Mouse (Mus musculus) liver, postnatal 0 days (tissue): ENCODE measurements around the gene Lmnb2. TPM values are rescaled to one million over a fixed set of nuclear protein-coding genes. Genes with fewer than 3 reads are reported as not detected.
A peak's percentile ranks its signal among the peaks of the same experiment; 100 is the strongest.

Experiments used
- ATAC-seq: fragments of 200-750 bp; cut with Nextera tagmentation; 2 replicates; pipeline ENCODE4 v1.8.0; 2017; ENCODE audit warnings: mild to moderate bottlenecking, moderate library complexity
- DNase-seq: peaks from one replicate; pipeline ENCODE4 v3.0.0-alpha.2; 2016
- H3K27ac ChIP-seq: fragments of 300-500 bp; sonication (generic); 2 replicates; pipeline ENCODE4 v1.5.1; 2014; ENCODE audit warnings: antibody characterized with exemption, moderate library complexity, mild to moderate bottlenecking, low read depth
- H3K27me3 ChIP-seq: fragments of 300-500 bp; sonication (generic); 2 replicates; pipeline ENCODE4 v1.6.1; 2014; ENCODE audit warnings: low read length, control low read depth, mixed read lengths; ENCODE audit not compliant: insufficient read depth
- H3K36me3 ChIP-seq: fragments of 300-500 bp; sonication (generic); replicated peaks from 2 replicates; pipeline ENCODE4 v1.6.1; 2014; ENCODE audit warnings: mild to moderate bottlenecking, control low read depth, low read length, moderate library complexity, mixed read lengths; ENCODE audit not compliant: insufficient read depth
- H3K4me1 ChIP-seq: fragments of 300-500 bp; sonication (generic); 2 replicates; pipeline ENCODE4 v1.6.1; 2014; ENCODE audit warnings: antibody characterized with exemption, mild to moderate bottlenecking, control low read depth; ENCODE audit not compliant: insufficient read depth
- H3K4me2 ChIP-seq: fragments of 300-500 bp; sonication (generic); 2 replicates; pipeline ENCODE4 v1.6.1; 2014; ENCODE audit warnings: low read depth, mild to moderate bottlenecking, low read length, moderate library complexity, mixed read lengths
- H3K4me3 ChIP-seq: fragments of 300-500 bp; sonication (generic); 2 replicates; pipeline ENCODE4 v1.5.1; 2014; ENCODE audit warnings: low read depth, low read length
- H3K9ac ChIP-seq: fragments of 300-500 bp; sonication (generic); replicated peaks from 2 replicates; pipeline ENCODE4 v1.6.1; 2014; ENCODE audit warnings: mild to moderate bottlenecking, moderate library complexity
- H3K9me3 ChIP-seq: fragments of 300-500 bp; sonication (generic); 2 replicates; pipeline ENCODE4 v1.6.1; 2016; ENCODE audit warnings: mild to moderate bottlenecking, control low read depth, low read length, mixed read lengths
- CTCF ChIP-seq: sonication (generic); IDR thresholded peaks from 2 replicates; pipeline ENCODE4 v1.5.1; 2016; ENCODE audit warnings: antibody characterized with exemption, low read depth
- EP300 ChIP-seq: IDR thresholded peaks from 2 replicates; pipeline ENCODE4 v1.6.1; 2016; ENCODE audit warnings: antibody characterized with exemption, low read depth, mild to moderate bottlenecking
- WGBS: fragments of 180-500 bp; shearing (Covaris S2); extraction: QIAGEN DNeasy Blood & Tissue Kit; methylation state at CpG from one replicate; pipeline ENCODE4 v1.1.7; 2014; ENCODE audit not compliant: insufficient replicate concordance; 5-methylcytosine and 5-hydroxymethylcytosine counted together
- polyA plus RNA-seq: library from polyadenylated mRNA; unstranded; fragments of >200 nt; fragmentation: Nextera tagmentation; extraction: Ambion mirVana; gene quantifications from 2 replicates; pipeline ENCODE4 v1.2.1, GENCODE M21; 2015

Lmnb2 gene
- polyA plus RNA-seq, 1 experiment from 2014 or later, result 6.5 TPM

DNA sequence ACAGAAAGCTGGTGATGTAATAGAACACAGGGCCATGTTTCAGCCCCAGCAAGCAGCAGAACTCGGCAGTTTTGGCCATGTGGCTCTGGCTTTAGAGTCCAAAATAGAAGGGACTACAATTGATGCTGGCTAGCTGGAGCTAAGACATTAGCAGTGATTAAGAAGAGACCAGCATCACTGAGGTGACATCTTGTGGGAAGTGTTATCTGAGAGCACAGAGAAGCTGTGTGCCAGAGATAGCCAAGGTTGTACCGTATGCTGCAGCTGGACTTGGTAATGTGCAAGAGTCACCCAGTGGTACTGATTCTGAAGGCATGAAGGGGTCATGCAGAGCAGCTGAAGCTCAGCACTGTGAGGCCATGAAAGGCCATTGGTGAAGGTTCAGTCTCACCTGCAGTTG is 2.8 kb downstream of the Lmnb2 start:
- TF ChIP-seq EP300 (peak; percentile 47; the same call in 1 of the 2 replicates), CTCF (no peak)
- H3K27me3 ChIP-seq, result no peaks in the 10 kb centered on the region
- H3K4me3 ChIP-seq, result no peak overlapping the region
- H3K9ac ChIP-seq, result no peak overlapping the region
- ATAC-seq, result no peak
- no peak for DNase-seq
- H3K4me1 ChIP-seq, result peaks cover 35% of the 10 kb centered on the region
- no peaks in the 10 kb centered on the region for H3K36me3 ChIP-seq
- no peak overlapping the region for H3K4me2 ChIP-seq
- WGBS, result 49% methylated on average over 2 of the region's 2 CpGs
- no peaks in the 10 kb centered on the region for H3K9me3 ChIP-seq
- H3K27ac ChIP-seq, result peak overlapping the region; percentile 58; the same call in 1 of the 2 replicates

DNA sequence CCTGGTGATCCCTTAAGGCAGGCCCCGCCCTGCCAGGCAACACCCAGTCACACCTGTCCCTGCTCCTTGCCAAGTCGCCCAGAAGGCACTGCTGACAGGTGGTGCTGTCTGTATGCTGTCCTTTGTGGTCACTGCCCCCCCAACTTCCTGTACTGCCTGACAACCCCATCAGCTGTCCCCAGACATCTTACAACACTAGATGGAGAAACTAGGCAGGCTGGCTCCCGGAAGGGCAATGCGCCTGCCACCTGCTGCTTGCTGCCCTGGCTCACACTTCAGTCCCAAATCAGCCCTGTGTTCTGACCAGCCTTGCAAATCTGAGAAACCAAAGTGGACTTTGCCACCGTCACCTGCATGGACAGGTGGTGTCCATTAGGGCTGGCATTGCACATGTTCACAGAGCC is 3.8 kb downstream of the Lmnb2 start:
- no peaks in the 10 kb centered on the region for H3K27me3 ChIP-seq
- H3K27ac ChIP-seq, result peak overlapping the region; percentile 58
- H3K9me3 ChIP-seq, result no peaks in the 10 kb centered on the region
- H3K4me1 ChIP-seq, result peaks cover 35% of the 10 kb centered on the region
- WGBS, result 61% methylated on average over 5 of the region's 5 CpGs
- ATAC-seq (peak; percentile 61), DNase-seq (peak; percentile 54)
- TF ChIP-seq CTCF (0 out of 2 replicates have a peak, but pooled peaks have one; percentile 19), EP300 (no peak)
- H3K36me3 ChIP-seq, result no peaks in the 10 kb centered on the region; the same call in 1 of the 2 replicates
- no peak overlapping the region for H3K4me2 ChIP-seq
- H3K9ac ChIP-seq, result peak overlapping the region; percentile 0; the same call in 1 of the 2 replicates
- H3K4me3 ChIP-seq, result no peak overlapping the region

DNA sequence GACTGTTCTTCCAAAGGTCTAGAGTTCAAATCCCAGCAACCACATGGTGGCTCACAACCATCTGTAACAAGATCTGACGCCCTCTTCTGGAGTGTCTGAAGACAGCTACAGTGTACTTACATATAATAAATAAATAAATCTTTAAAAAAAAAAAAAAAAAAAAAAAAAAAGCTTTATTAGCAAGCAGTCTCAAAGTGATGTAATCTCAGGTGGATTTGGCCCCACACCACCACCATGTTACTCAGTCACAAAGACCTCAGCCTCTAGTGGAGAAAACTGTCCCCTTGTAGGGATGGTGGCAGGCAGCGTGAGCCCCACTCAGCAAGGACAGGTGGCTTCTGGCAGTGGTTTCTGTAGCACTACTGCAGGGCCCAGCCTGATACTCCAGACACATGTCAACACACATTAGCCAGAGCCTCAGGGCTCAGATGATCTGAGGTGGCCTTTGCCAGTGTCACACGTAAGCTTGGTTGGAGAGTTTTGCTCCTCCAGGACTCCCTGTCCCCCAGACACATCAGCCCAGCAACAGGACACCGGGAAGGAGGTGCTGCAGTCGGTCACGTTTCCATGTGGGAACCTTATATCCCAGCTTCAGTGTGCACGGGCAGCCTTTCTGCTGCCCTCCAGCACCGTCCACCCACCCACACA is 4.6 kb downstream of the Lmnb2 start:
- H3K4me2 ChIP-seq, result no peak overlapping the region
- 77% methylated on average over 7 of the region's 8 CpGs for WGBS
- H3K27me3 ChIP-seq, result no peaks in the 10 kb centered on the region
- H3K36me3 ChIP-seq, result peaks cover 7% of the 10 kb centered on the region; the same call in 1 of the 2 replicates
- H3K4me1 ChIP-seq, result peaks cover 35% of the 10 kb centered on the region
- ATAC-seq (no peak), DNase-seq (no peak)
- TF ChIP-seq EP300, result no peak
- no peak for TF ChIP-seq CTCF
- no peak overlapping the region for H3K4me3 ChIP-seq
- H3K9me3 ChIP-seq, result no peaks in the 10 kb centered on the region
- 0 out of 2 replicates have a peak overlapping the region, but pooled peaks have one; percentile 0 for H3K9ac ChIP-seq
- peak overlapping the region; percentile 58; the same call in 1 of the 2 replicates for H3K27ac ChIP-seq

DNA sequence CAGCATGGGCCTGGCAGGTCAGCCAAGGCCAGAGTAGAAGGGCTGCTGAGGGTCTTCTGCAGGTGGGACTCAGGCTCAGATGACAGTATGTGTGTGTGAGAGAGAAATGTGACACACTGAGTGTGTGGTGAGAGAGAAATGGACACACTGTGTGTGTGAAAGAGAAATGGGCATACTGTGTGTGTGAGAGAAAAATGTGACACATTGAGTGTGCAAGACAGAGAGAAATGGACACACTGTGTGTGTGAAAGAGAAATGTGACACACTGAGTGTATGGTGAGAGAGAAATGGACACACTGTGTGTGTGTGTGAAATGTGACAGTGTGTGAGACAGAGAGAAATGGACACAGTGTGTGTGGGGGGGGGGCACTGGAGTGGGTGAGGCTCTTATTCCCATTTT is 6.2 kb downstream of the Lmnb2 start:
- no peak for ATAC-seq
- no peak overlapping the region for H3K27ac ChIP-seq
- H3K4me1 ChIP-seq, result peaks cover 29% of the 10 kb centered on the region
- peaks cover 13% of the 10 kb centered on the region; the same call in 1 of the 2 replicates for H3K36me3 ChIP-seq
- H3K4me2 ChIP-seq, result no peak overlapping the region
- H3K4me3 ChIP-seq, result no peak overlapping the region
- TF ChIP-seq EP300 (no peak), CTCF (no peak)
- no peaks in the 10 kb centered on the region for H3K27me3 ChIP-seq
- no peak for DNase-seq
- no peaks in the 10 kb centered on the region for H3K9me3 ChIP-seq
- no peak overlapping the region for H3K9ac ChIP-seq

DNA sequence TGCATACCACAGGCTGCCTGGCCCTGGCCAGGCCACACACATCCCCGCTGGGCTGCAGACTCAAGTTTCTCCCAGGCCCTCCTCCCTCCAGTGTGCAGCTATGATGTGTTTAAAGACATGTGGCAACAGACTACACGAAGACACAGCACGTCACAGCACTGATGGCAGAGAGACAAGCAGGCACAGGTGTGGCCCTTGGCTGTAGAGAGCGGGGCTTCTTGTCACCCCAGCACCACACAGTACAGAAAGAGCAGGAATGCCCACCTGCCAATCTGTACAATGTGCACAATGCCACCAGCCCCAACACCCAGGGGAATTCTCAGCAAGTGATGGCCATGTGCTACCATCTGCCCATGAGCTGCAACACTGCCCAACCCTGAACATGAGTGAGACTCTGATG is 6.7 kb downstream of the Lmnb2 start:
- peaks cover 13% of the 10 kb centered on the region; the same call in 1 of the 2 replicates for H3K36me3 ChIP-seq
- no peak for ATAC-seq
- no peak overlapping the region for H3K4me3 ChIP-seq
- H3K27ac ChIP-seq, result no peak overlapping the region
- no peak overlapping the region for H3K9ac ChIP-seq
- no peaks in the 10 kb centered on the region for H3K27me3 ChIP-seq
- no peak for DNase-seq
- no peak overlapping the region for H3K4me2 ChIP-seq
- H3K4me1 ChIP-seq, result peaks cover 28% of the 10 kb centered on the region
- H3K9me3 ChIP-seq, result no peaks in the 10 kb centered on the region
- TF ChIP-seq EP300, result no peak
- 85% methylated on average over 4 of the region's 4 CpGs for WGBS

DNA sequence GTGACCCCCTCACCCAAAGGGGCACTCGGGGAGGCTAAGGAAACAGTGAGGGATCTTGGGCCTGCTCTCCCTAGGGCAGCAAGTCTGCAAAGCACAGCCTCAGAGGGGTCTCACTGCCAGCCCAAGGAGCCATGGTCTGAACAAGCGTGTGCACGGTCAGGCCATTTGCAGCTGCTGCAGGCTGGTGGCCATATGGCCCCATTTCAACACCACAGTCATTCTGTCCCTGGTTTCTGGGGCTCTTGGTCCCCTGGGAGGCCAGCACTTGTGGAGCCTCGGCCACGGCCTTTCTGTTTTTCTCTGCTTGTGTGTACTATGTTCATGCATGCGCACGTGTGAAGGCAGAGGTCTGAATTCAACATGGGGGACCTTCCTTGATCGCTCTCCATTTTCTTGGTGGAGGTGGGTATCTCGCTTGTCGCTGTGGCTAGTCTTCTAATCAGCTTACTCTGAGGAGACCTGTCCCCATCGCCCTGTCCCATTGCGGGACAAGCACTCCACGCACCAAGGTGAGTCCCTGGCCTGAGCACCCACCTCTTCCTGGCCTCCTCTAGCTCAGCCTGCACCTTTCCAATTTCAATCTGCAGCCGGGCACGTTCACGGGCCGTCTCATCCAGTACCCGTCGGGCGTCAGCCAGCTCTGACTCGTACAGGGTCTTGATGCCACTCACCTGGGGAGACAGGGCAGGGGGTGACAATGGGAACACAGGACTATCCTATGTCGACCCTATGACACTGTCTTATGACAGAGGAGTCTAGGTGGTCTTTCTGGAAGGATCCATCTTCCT is 8.5 kb downstream of the Lmnb2 start:
- H3K27ac ChIP-seq, result no peak overlapping the region

More for the DNA sequence above, 8.5 kb downstream of the Lmnb2 start:
- ATAC-seq, result no peak
- H3K9ac ChIP-seq, result no peak overlapping the region
- no peak for DNase-seq
- 87% methylated on average over 22 of the region's 22 CpGs for WGBS
- H3K27me3 ChIP-seq, result no peaks in the 10 kb centered on the region
- H3K4me1 ChIP-seq, result peaks cover 10% of the 10 kb centered on the region
- no peaks in the 10 kb centered on the region for H3K9me3 ChIP-seq
- TF ChIP-seq CTCF (no peak), EP300 (no peak)
- H3K36me3 ChIP-seq, result peaks cover 19% of the 10 kb centered on the region
- H3K4me3 ChIP-seq, result no peak overlapping the region
- no peak overlapping the region for H3K4me2 ChIP-seq
